Mouse (Mus musculus): ENCODE measurements around the gene Adgrb3. TPM values are rescaled to one million over a fixed set of nuclear protein-coding genes. Genes with fewer than 3 reads are reported as not detected.

Adgrb3 gene
- 4.2 and 10.8 TPM in 2 replicates for polyA plus RNA-seq (2015; fragmentation: Nextera tagmentation; extraction: Ambion mirVana)

GRCm38 (mm10) chr1:25828971-25829920, at the start of gene Adgrb3:
Gene Adgrb3 (minus strand): TSS chr1:25829707.

Data from adrenal gland, postnatal 0 days (tissue).